Mouse (Mus musculus) cerebellum, adult 2 months (tissue): ENCODE results near the gene Npffr2.

Experiments used
- CTCF ChIP-seq: fragments of 200-500 bp; IDR thresholded peaks from 2 replicates; pipeline ENCODE4 v1.5.1; 2011; ENCODE audit warnings: low read depth, mild to moderate bottlenecking, control low read depth, low read length, moderate library complexity, borderline replicate concordance; ENCODE audit not compliant: insufficient read depth
- POLR2A ChIP-seq: fragments of 200-500 bp; IDR thresholded peaks from 2 replicates; pipeline ENCODE4 v1.6.1; 2011; ENCODE audit warnings: low read length, control low read depth, borderline replicate concordance; ENCODE audit not compliant: insufficient read depth

- TF ChIP-seq CTCF (no peak), POLR2A (no peak)
Measured at GRCm38 (mm10) chr5:89585021-89585420, 57.8 kb downstream of the Npffr2 start.
